Mouse (Mus musculus) kidney, adult 2 months (tissue): Measurements from ENCODE around the gene Fkbpl.

Source experiments
- CTCF ChIP-seq: fragments of 200-500 bp; conservative IDR thresholded peaks from 2 replicates; pipeline ENCODE4 v1.5.1; 2011; ENCODE audit warnings: low read depth, mild to moderate bottlenecking, control low read depth, low read length, moderate library complexity, mixed read lengths; ENCODE audit not compliant: insufficient read depth, insufficient read length
- POLR2A ChIP-seq: fragments of 200-500 bp; IDR thresholded peaks from one replicate; pipeline ENCODE4 v1.6.1; 2011; ENCODE audit warnings: low read depth, low read length, control low read depth

- TF ChIP-seq CTCF (no peak), POLR2A (no peak)
These were observed 14.0 kb downstream of the Fkbpl start for GRCm38 (mm10) chr17:34658591-34658990.
